Mouse (Mus musculus): ENCODE measurements around the gene Rasal3. TPM values are rescaled to one million over a fixed set of nuclear protein-coding genes. Genes with fewer than 3 reads are reported as not detected.

The Rasal3 gene
- polyA plus RNA-seq, 2 experiments: 2.0 to 2.2 TPM

- DNase-seq (ENCODE audit: low read depth in 3 of 3, low spot score in 3 of 3) (no peak), ATAC-seq (ENCODE audit: insufficient read depth) (no peak)
- no peak for TF ChIP-seq EP300 (IDR thresholded peaks at IDR 0.05; ENCODE audit: low read depth)
- peak; percentile 54 for TF ChIP-seq CTCF (IDR thresholded peaks at IDR 0.05; ENCODE audit: low read depth)
- no peaks in the 10 kb centered on the region for H3K9me3 ChIP-seq (ENCODE audit: control insufficient read depth, low read length)
- H3K4me2 ChIP-seq (ENCODE audit: low read depth): no peak overlapping the region
- no peaks in the 10 kb centered on the region for H3K36me3 ChIP-seq (replicated peaks; ENCODE audit: control insufficient read depth, insufficient read depth, low read depth)
- no peak overlapping the region for H3K27ac ChIP-seq
- WGBS (ENCODE audit: insufficient replicate concordance): 38% methylated on average over 3 of the region's 3 CpGs
- no peak overlapping the region for H3K4me3 ChIP-seq (ENCODE audit: insufficient read depth in 1 of 2, low read depth in 2 of 2, low read length in 2 of 2)
- H3K4me1 ChIP-seq (replicated peaks; ENCODE audit: control insufficient read depth in 2 of 2, insufficient read depth in 2 of 2, low read length in 1 of 2): no peaks in the 10 kb centered on the region; a peak in 1 of 4 replicates
- H3K9ac ChIP-seq (replicated peaks): no peak overlapping the region
- no peaks in the 10 kb centered on the region for H3K27me3 ChIP-seq (ENCODE audit: control insufficient read depth, insufficient read depth, low read length)
Measured at GRCm38 (mm10) chr17:32431972-32432371, 28.6 kb upstream of the Rasal3 start.

- DNase-seq (ENCODE audit: low read depth in 3 of 3, low spot score in 3 of 3): no peak
- Histone ChIP-seq H3K4me3 (ENCODE audit: insufficient read depth in 1 of 2, low read depth in 2 of 2, low read length in 2 of 2) (no peak overlapping the region), H3K36me3 (replicated peaks; ENCODE audit: control insufficient read depth, insufficient read depth, low read depth) (no peaks in the 10 kb centered on the region), H3K4me2 (ENCODE audit: low read depth) (no peak overlapping the region), H3K27me3 (ENCODE audit: control insufficient read depth, insufficient read depth, low read length) (no peaks in the 10 kb centered on the region), H3K9me3 (ENCODE audit: control insufficient read depth, low read length) (no peaks in the 10 kb centered on the region), H3K4me1 (replicated peaks; ENCODE audit: control insufficient read depth in 2 of 2, insufficient read depth in 2 of 2, low read length in 1 of 2) (peaks cover 0 to 3% of the 10 kb centered on the region in 2 experiments; a peak in 2 of 4 replicates), H3K27ac (no peak overlapping the region), H3K9ac (replicated peaks) (no peak overlapping the region)
- TF ChIP-seq EP300 (IDR thresholded peaks at IDR 0.05; ENCODE audit: low read depth) (no peak), CTCF (IDR thresholded peaks at IDR 0.05; ENCODE audit: low read depth) (no peak)
- peak; percentile 45; the same call in 1 of the 2 replicates for ATAC-seq (ENCODE audit: insufficient read depth)
Measured at GRCm38 (mm10) chr17:32426610-32427009, 23.2 kb upstream of the Rasal3 start.

- Histone ChIP-seq H3K4me1 (replicated peaks; ENCODE audit: control insufficient read depth in 2 of 2, insufficient read depth in 2 of 2, low read length in 1 of 2) (peaks cover 0 to 6% of the 10 kb centered on the region in 2 experiments; a peak in 2 of 4 replicates), H3K9me3 (ENCODE audit: control insufficient read depth, low read length) (no peaks in the 10 kb centered on the region), H3K36me3 (replicated peaks; ENCODE audit: control insufficient read depth, insufficient read depth, low read depth) (no peaks in the 10 kb centered on the region), H3K27me3 (ENCODE audit: control insufficient read depth, insufficient read depth, low read length) (no peaks in the 10 kb centered on the region), H3K9ac (replicated peaks) (no peak within 1 kb of the TSS), H3K4me3 (ENCODE audit: insufficient read depth in 1 of 2, low read depth in 2 of 2, low read length in 2 of 2) (no peak within 1 kb of the TSS), H3K4me2 (ENCODE audit: low read depth) (no peak within 1 kb of the TSS), H3K27ac (no peak within 1 kb of the TSS)
- 20% methylated on average over 2 of the region's 2 CpGs for WGBS (ENCODE audit: insufficient replicate concordance)
- no peak for TF ChIP-seq EP300 (IDR thresholded peaks at IDR 0.05; ENCODE audit: low read depth)
- no peak for TF ChIP-seq CTCF (IDR thresholded peaks at IDR 0.05; ENCODE audit: low read depth)
- ATAC-seq (ENCODE audit: insufficient read depth) (no peak), DNase-seq (ENCODE audit: low read depth in 3 of 3, low spot score in 3 of 3) (no peak)
Measured at GRCm38 (mm10) chr17:32424034-32424433, 20.7 kb upstream of the Rasal3 start, which contains the start of gene Pglyrp2. Pglyrp2 (minus strand) TSS chr17:32424167.

- no peak for TF ChIP-seq EP300 (IDR thresholded peaks at IDR 0.05; ENCODE audit: low read depth)
- TF ChIP-seq CTCF (IDR thresholded peaks at IDR 0.05; ENCODE audit: low read depth): no peak
- H3K36me3 ChIP-seq (replicated peaks; ENCODE audit: control insufficient read depth, insufficient read depth, low read depth): no peaks in the 10 kb centered on the region
- ATAC-seq (ENCODE audit: insufficient read depth) (peak; percentile 21; the same call in 1 of the 2 replicates), DNase-seq (ENCODE audit: low read depth in 3 of 3, low spot score in 3 of 3) (no peak)
- H3K4me2 ChIP-seq (ENCODE audit: low read depth): no peak overlapping the region
- no peaks in the 10 kb centered on the region for H3K27me3 ChIP-seq (ENCODE audit: control insufficient read depth, insufficient read depth, low read length)
- peaks cover 0 to 6% of the 10 kb centered on the region in 2 experiments; a peak in 2 of 4 replicates for H3K4me1 ChIP-seq (replicated peaks; ENCODE audit: control insufficient read depth in 2 of 2, insufficient read depth in 2 of 2, low read length in 1 of 2)
- no peak overlapping the region for H3K9ac ChIP-seq (replicated peaks)
- whole genome bisulfite sequencing (ENCODE audit: insufficient replicate concordance): 65% methylated on average over 8 of the region's 8 CpGs
- H3K27ac ChIP-seq: no peak overlapping the region
- no peaks in the 10 kb centered on the region for H3K9me3 ChIP-seq (ENCODE audit: control insufficient read depth, low read length)
- no peak overlapping the region for H3K4me3 ChIP-seq (ENCODE audit: insufficient read depth in 1 of 2, low read depth in 2 of 2, low read length in 2 of 2)
Measured at GRCm38 (mm10) chr17:32420781-32421180, 17.4 kb upstream of the Rasal3 start.

GRCm38 (mm10) chr17:32419989-32420388 lies 16.6 kb upstream of the Rasal3 start:
- ATAC-seq (ENCODE audit: insufficient read depth) (no peak), DNase-seq (ENCODE audit: low read depth in 3 of 3, low spot score in 3 of 3) (no peak)
- 52% methylated on average over 2 of the region's 2 CpGs for WGBS (ENCODE audit: insufficient replicate concordance)
- no peak overlapping the region for H3K9ac ChIP-seq (replicated peaks)
- H3K9me3 ChIP-seq (ENCODE audit: control insufficient read depth, low read length): no peaks in the 10 kb centered on the region
- no peak overlapping the region for H3K27ac ChIP-seq
- no peak overlapping the region for H3K4me3 ChIP-seq (ENCODE audit: insufficient read depth in 1 of 2, low read depth in 2 of 2, low read length in 2 of 2)
- peaks cover 0 to 6% of the 10 kb centered on the region in 2 experiments; a peak in 2 of 4 replicates for H3K4me1 ChIP-seq (replicated peaks; ENCODE audit: control insufficient read depth in 2 of 2, insufficient read depth in 2 of 2, low read length in 1 of 2)
- H3K36me3 ChIP-seq (replicated peaks; ENCODE audit: control insufficient read depth, insufficient read depth, low read depth): no peaks in the 10 kb centered on the region
- H3K4me2 ChIP-seq (ENCODE audit: low read depth): no peak overlapping the region
- no peaks in the 10 kb centered on the region for H3K27me3 ChIP-seq (ENCODE audit: control insufficient read depth, insufficient read depth, low read length)
- no peak for TF ChIP-seq EP300 (IDR thresholded peaks at IDR 0.05; ENCODE audit: low read depth)

Data from liver, embryonic 14.5 days (tissue).